Mouse (Mus musculus) layer of hippocampus, adult 2 months (tissue): Measurements from ENCODE around the gene Acer3. TPM values are rescaled to one million over a fixed set of nuclear protein-coding genes. Genes with fewer than 3 reads are reported as not detected.
A peak's percentile ranks its signal among the peaks of the same experiment; 100 is the strongest.
"Not testable (repeated sequence)": the region's sequence is repeated elsewhere in the genome, so short reads cannot be mapped to it uniquely, and the experiment has no call there.

Experiments used
- DNase-seq, 2 experiments: peaks; one replicate each; pipeline ENCODE4 v3.0.0; 2022; ENCODE audit warnings: low spot score in 2 of 2
- H3K27ac ChIP-seq: fragments of 200-600 bp; 2 replicates; pipeline ENCODE4 v1.8.1; 2022
- H3K4me3 ChIP-seq: fragments of 200-600 bp; 2 replicates; pipeline ENCODE4 v1.8.1; 2022; ENCODE audit warnings: mild to moderate bottlenecking
- CTCF ChIP-seq: fragments of 200-600 bp; conservative IDR thresholded peaks from 2 replicates; pipeline ENCODE4 v1.8.1; 2022; ENCODE audit warnings: antibody characterized with exemption, mild to moderate bottlenecking, moderate library complexity
- total RNA-seq, 2 experiments: library from RNA; stranded (reverse); gene quantifications; 2 replicates each; pipeline ENCODE4 v1.2.3; 2021

Gene Acer3
- total RNA-seq, 2 experiments from 2014 or later = 24.4 to 26.6 TPM

- no peak overlapping the region for H3K27ac ChIP-seq
- no peak overlapping the region for H3K4me3 ChIP-seq
- TF ChIP-seq CTCF = no peak
- DNase-seq = no peak
Observed at GRCm38 (mm10) chr7:98200396-98200795, 120.6 kb downstream of the Acer3 start.

DNA sequence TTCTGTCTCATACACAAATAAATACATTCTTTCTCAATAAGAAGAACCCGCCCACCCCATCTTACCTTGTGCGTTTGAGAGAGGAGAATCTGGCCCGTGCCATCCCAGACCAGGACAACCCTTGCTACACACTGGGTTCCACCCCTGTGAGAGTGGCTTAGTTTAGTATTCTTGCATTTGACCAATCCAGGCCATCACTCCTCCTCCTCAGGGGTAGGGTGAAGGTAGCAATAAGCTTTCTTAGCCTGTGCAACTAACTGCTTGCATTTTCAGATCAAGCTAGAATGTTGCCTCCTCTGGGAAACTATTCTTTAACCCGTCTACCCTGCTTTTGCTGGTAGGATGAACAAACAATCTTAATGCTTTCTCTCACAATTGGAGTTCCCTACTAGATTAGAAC, 121.6 kb downstream of the Acer3 start, which contains the start of gene B3gnt6:
Gene B3gnt6 (minus strand): TSS at position 101 of the 400 bp plus-strand sequence.
- no peak for DNase-seq
- Histone ChIP-seq H3K27ac (no peak within 1 kb of the TSS), H3K4me3 (no peak within 1 kb of the TSS)
- TF ChIP-seq CTCF = no peak

- TF ChIP-seq CTCF = no peak
Observed at GRCm38 (mm10) chr7:98195151-98195801, 125.7 kb downstream of the Acer3 start.

DNA sequence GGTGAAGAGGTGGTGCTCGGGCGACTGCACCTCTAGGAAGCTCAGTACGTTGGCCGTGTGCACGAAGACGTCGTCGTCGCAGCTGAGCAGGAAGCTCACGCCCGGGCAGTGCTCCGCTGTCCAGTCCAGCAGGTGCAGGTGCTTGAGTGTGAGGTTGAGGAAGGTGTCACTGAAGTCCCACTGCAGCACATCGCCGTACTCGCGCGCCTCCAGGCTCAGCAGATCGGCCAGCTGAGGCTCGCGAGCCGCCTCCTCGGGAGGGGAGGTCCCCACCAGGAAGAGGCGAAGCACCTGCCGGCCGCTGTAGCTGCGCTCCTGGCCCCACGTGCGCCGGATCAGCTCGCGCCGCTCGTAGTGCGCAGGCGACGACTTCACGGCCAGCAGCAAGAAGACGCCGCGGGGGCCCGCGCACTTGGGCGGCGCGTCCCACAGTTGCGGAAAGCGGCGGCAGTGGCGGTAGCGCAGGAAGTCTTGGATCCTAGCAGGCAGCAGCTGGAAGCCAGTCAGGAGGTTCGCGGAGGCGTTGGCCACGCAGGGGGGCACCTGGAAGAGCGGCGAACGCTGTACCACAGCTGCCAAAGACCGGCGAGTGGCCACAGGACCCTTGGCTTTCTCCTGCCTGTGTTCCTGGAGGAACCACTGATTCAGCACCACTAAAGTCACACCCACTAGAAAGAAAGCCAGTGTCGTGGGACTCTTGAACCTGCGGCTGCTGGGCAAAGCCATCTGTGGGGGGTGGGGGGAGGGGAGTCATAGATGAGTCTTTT, 126.8 kb downstream of the Acer3 start:
- DNase-seq = no peak
- no peak for TF ChIP-seq CTCF
- Histone ChIP-seq H3K27ac (no peak overlapping the region), H3K4me3 (peak overlapping the region; percentile 59)

More at GRCm38 (mm10) chr7:98195151-98195801, 125.7 kb downstream of the Acer3 start:
- no peak overlapping the region for H3K4me3 ChIP-seq
- H3K27ac ChIP-seq = no peak overlapping the region
- DNase-seq = no peak

DNA sequence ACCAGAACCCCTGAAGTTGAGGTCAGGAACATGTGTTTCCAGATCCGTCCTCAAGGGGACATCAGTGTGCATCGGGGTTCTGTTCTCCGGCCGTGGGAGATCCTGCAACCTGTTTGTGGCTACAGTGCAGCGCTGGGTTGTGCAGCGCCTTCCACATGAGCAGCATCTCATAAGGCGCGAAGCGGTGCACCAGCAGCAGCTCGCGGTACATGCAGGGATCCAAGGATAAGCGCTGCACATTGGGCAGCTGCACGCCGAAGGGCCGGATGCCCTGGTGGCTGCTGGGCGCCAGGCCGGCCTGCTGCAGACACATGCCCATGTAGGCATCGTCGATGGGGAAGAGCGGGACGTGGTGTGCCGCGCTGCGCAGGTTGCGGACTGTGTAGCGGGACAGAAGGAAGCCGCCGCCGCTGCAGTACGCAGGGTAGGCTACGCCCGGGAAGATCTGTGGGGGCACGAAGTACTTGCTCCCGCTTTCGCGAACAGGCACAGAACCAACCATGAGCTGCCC, 127.4 kb downstream of the Acer3 start:
- no peak overlapping the region for H3K27ac ChIP-seq
- peak in 1 of 2 experiments; percentile 24 for DNase-seq
- TF ChIP-seq CTCF = peak; percentile 74
- H3K4me3 ChIP-seq = peak overlapping the region; percentile 59

- TF ChIP-seq CTCF = peak; percentile 50
Observed at GRCm38 (mm10) chr7:98191571-98192250, 129.3 kb downstream of the Acer3 start.

DNA sequence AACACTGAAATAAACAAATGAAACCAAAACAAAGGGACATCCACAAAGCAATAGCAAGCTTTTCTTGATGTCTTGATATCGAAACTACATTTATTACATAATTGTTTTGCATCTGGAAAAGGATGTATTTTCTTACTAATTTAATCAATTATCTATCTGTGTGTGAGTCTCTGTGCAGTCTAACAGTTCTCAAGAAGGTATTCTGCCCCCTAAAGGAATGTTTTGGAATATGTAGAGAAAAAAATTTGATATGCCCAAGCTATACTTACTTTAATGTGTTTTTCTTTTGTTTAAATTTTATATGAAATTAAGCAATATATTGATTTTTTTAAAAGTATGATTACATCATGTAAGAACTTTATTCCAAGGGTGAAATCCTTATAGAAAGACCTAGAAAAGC, 130.4 kb downstream of the Acer3 start:
- TF ChIP-seq CTCF = peak; percentile 79
- H3K4me3 ChIP-seq = no peak overlapping the region
- no peak overlapping the region for H3K27ac ChIP-seq
- DNase-seq = no peak

More at GRCm38 (mm10) chr7:98191571-98192250, 129.3 kb downstream of the Acer3 start:
- no peak for DNase-seq
- H3K27ac ChIP-seq = no peak overlapping the region
- no peak overlapping the region for H3K4me3 ChIP-seq

- no peak overlapping the region for H3K27ac ChIP-seq
- DNase-seq = no peak
- TF ChIP-seq CTCF = no peak
- no peak overlapping the region for H3K4me3 ChIP-seq
Observed at GRCm38 (mm10) chr7:98189745-98190144, 131.3 kb downstream of the Acer3 start.

DNA sequence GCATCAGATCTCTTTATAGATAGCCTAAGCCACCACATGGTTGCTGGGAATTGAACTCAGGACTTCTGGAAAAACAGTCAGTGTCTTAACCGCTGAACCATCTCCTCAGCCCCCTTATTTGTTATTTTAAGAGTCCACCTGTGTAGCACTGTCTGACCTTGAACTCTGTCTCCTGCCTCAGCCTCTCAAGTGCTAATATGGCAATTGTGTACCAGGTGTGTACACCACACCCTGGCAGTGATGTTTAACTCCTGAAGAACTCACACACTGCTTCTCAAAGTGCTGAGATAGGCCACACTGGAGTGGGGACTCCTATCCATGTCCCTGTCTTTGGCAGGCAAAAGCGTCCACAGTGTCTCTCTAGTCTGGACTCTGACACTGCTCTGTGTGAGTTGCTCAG, 132.3 kb downstream of the Acer3 start:
- no peak overlapping the region for H3K4me3 ChIP-seq
- no peak for TF ChIP-seq CTCF
- no peak overlapping the region for H3K27ac ChIP-seq
- DNase-seq = no peak

- no peak for TF ChIP-seq CTCF
- no peak for DNase-seq
- H3K4me3 ChIP-seq = no peak overlapping the region
- no peak overlapping the region for H3K27ac ChIP-seq
Observed at GRCm38 (mm10) chr7:98188238-98188637, 132.8 kb downstream of the Acer3 start.

DNA sequence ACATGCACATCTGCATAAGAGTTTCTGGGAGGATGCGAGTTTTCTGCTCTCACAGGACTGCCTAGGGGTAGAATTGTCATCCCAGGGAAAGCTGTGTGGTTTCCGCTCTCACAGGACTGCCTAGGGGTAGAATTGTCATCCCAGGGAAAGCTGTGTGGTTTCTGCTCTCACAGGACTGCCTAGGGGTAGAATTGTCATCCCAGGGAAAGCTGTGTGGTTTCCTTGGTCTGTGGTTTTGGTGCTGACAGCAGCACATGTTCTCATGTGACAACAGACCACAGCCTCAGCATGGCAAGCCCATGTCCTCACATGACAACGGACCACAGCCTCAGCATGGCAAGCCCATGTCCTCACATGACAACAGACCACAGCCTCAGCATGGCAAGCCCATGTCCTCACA, 133.7 kb downstream of the Acer3 start:
- not testable (repeated sequence) for H3K4me3 ChIP-seq, DNase-seq
- peak overlapping the region; percentile 51 for H3K27ac ChIP-seq

- DNase-seq = no peak
- Histone ChIP-seq H3K4me3 (no peak overlapping the region), H3K27ac (peak overlapping the region; percentile 51)
- TF ChIP-seq CTCF = no peak
Observed at GRCm38 (mm10) chr7:98186637-98187036, 134.4 kb downstream of the Acer3 start.

GRCm38 (mm10) chr7:98185326-98185725, 135.7 kb downstream of the Acer3 start:
- DNase-seq = no peak
- Histone ChIP-seq H3K27ac (peak overlapping the region; percentile 46; the same call in 1 of the 2 replicates), H3K4me3 (no peak overlapping the region)
- TF ChIP-seq CTCF = no peak
